Mouse (Mus musculus) neural tube, embryonic 12.5 days (tissue): Measurements from ENCODE around the gene Gm3373. TPM values are rescaled to one million over a fixed set of nuclear protein-coding genes. Genes with fewer than 3 reads are reported as not detected.
"Not testable (repeated sequence)": the region's sequence is repeated elsewhere in the genome, so short reads cannot be mapped to it uniquely, and the experiment has no call there.

Source experiments
- ATAC-seq: fragments of 200-750 bp; cut with Nextera tagmentation; 2 replicates; pipeline ENCODE4 v1.8.0; 2017; ENCODE audit warnings: low read depth, mild to moderate bottlenecking, moderate TSS enrichment, moderate library complexity; ENCODE audit not compliant: low FRiP score
- H3K27ac ChIP-seq: fragments of 300-500 bp; sonication (generic); 2 replicates; pipeline ENCODE4 v1.5.1; 2016
- H3K27me3 ChIP-seq: fragments of 300-500 bp; sonication (generic); replicated peaks from 2 replicates; pipeline ENCODE4 v1.6.1; 2016; ENCODE audit warnings: mild to moderate bottlenecking
- H3K36me3 ChIP-seq: fragments of 300-500 bp; sonication (generic); 2 replicates; pipeline ENCODE4 v1.6.1; 2016; ENCODE audit warnings: mild to moderate bottlenecking
- H3K4me1 ChIP-seq: fragments of 300-500 bp; sonication (generic); 2 replicates; pipeline ENCODE4 v1.6.1; 2016
- H3K4me2 ChIP-seq: fragments of 300-500 bp; sonication (generic); replicated peaks from 2 replicates; pipeline ENCODE4 v1.6.1; 2016; ENCODE audit warnings: mild to moderate bottlenecking
- H3K4me3 ChIP-seq: fragments of 300-500 bp; sonication (generic); 2 replicates; pipeline ENCODE4 v1.5.1; 2016
- H3K9ac ChIP-seq: fragments of 300-500 bp; sonication (generic); 2 replicates; pipeline ENCODE4 v1.6.1; 2016; ENCODE audit warnings: mild to moderate bottlenecking
- H3K9me3 ChIP-seq: fragments of 300-500 bp; sonication (generic); 2 replicates; pipeline ENCODE4 v1.6.1; 2016; ENCODE audit warnings: mild to moderate bottlenecking
- WGBS: fragments of 180-500 bp; shearing (Covaris S2); methylation state at CpG from one replicate; pipeline ENCODE4 v1.1.7; 2016; 5-methylcytosine and 5-hydroxymethylcytosine counted together
- polyA plus RNA-seq: library from polyadenylated mRNA; unstranded; fragments of >200 nt; fragmentation: Nextera tagmentation; extraction: Ambion mirVana; gene quantifications from 2 replicates; pipeline ENCODE4 v1.2.1, GENCODE M21; 2016

Gene Gm3373
- 0.23 TPM in 1 of 2 replicates, not detected in the other for polyA plus RNA-seq

- not testable (repeated sequence) for H3K36me3 ChIP-seq, H3K9me3 ChIP-seq, H3K27ac ChIP-seq, H3K27me3 ChIP-seq, H3K9ac ChIP-seq, H3K4me3 ChIP-seq, H3K4me2 ChIP-seq, H3K4me1 ChIP-seq, ATAC-seq
- no CpG with 5 or more reads among the region's 37 CpGs for WGBS
Measured at GRCm38 (mm10) chr14:5741477-5741876, at the start of gene Gm3373. Gm3373 (minus strand) TSS chr14:5741577.

- H3K9ac ChIP-seq, ATAC-seq, H3K36me3 ChIP-seq, H3K4me2 ChIP-seq, H3K27me3 ChIP-seq, H3K4me1 ChIP-seq, H3K27ac ChIP-seq, H3K4me3 ChIP-seq, H3K9me3 ChIP-seq: not testable (repeated sequence)
- WGBS = no CpG with 5 or more reads among the region's 2 CpGs
Measured at GRCm38 (mm10) chr14:5687357-5687756, 54.0 kb downstream of the Gm3373 start, which contains the start of gene Gm9603. Gm9603 (minus strand) TSS chr14:5687457.

Other genes starting within 250 kb of the Gm3373 start
- 4.7 and 5.2 TPM in 2 replicates for gene Gm3488, start 239.9 kb downstream of the Gm3373 start, polyA plus RNA-seq
- gene Gm3532, start 203.1 kb downstream of the Gm3373 start, polyA plus RNA-seq = not detected in 2 replicates
- not detected in 2 replicates for gene Gm8265, start 108.5 kb downstream of the Gm3373 start, polyA plus RNA-seq
- not detected in 2 replicates for gene Gm9603, start 54.1 kb downstream of the Gm3373 start, polyA plus RNA-seq
- 1.6 and 1.8 TPM in 2 replicates for gene Gm3383, start 66.4 kb upstream of the Gm3373 start, polyA plus RNA-seq
- not detected in 2 replicates for gene Gm3424, start 88.8 kb upstream of the Gm3373 start, polyA plus RNA-seq
- gene Gm8237, start 138.8 kb upstream of the Gm3373 start, polyA plus RNA-seq = 0.10 and 0.47 TPM in 2 replicates
- gene Gm3248, start 220.2 kb upstream of the Gm3373 start, polyA plus RNA-seq = 0.87 and 1.1 TPM in 2 replicates
- gene Gm3453, start 237.6 kb upstream of the Gm3373 start, polyA plus RNA-seq = not detected in 2 replicates